Comparison of ENCODE assay signal across 8 mouse cellular contexts in genomic region chr7:19226817-19227797, GRCm38 (mm10). TPM values are rescaled to one million over a fixed set of nuclear protein-coding genes. Genes with fewer than 3 reads are reported as not detected.
A peak's percentile ranks its signal among the peaks of the same experiment; 100 is the strongest.
DNase-seq lines count a peak whose midpoint lies in the region; ATAC-seq and TF ChIP-seq lines count a peak whose summit lies in the region.

No protein-coding gene starts in this region.

- TF ChIP-seq CTCF in E14TG2a.4 (conservative IDR thresholded peaks at IDR 0.05; ENCODE audit: low read length) = no peak
- no peak for TF ChIP-seq CTCF in intestine, postnatal 0 days (IDR thresholded peaks at IDR 0.05; ENCODE audit: low read depth)

- WGBS in intestine, postnatal 0 days = 16% methylated on average over 20 of the region's 20 CpGs

- H3K4me3 ChIP-seq in E14TG2a.4 (replicated peaks; ENCODE audit: low read length) (peak overlapping the region; percentile 89), myocyte (peak overlapping the region; percentile 73)
- peak overlapping the region; percentile 57 for H3K4me3 ChIP-seq in intestine, postnatal 0 days (ENCODE audit: low read depth, low read length)

- H3K79me2 ChIP-seq in myocyte (ENCODE audit: control insufficient read depth, insufficient read depth) = peaks cover 34% of the 10 kb centered on the region

- no peaks in the 10 kb centered on the region for H3K9me3 ChIP-seq in E14TG2a.4 (ENCODE audit: low read length)
- no peaks in the 10 kb centered on the region for H3K9me3 ChIP-seq in intestine, postnatal 0 days (ENCODE audit: control insufficient read depth)

- peak overlapping the region; percentile 82 for H3K4me2 ChIP-seq in intestine, postnatal 0 days (replicated peaks; ENCODE audit: low read depth)
- H3K4me2 ChIP-seq in myocyte (ENCODE audit: low read depth) = peak overlapping the region; percentile 83

- H3ac ChIP-seq in myocyte (ENCODE audit: control insufficient read depth, insufficient read length) = peak overlapping the region; percentile 74

- H3K9ac ChIP-seq in intestine, postnatal 0 days (ENCODE audit: low read depth, low read length) = peak overlapping the region; percentile 68

- peak; percentile 44 for DNase-seq in 3T3-L1 (ENCODE audit: low read depth, low spot score)
- DNase-seq in cerebellum, postnatal 36 days = peak; percentile 21 to 48
- peak; percentile 74 for DNase-seq in liver
- no peak for DNase-seq in c-Kit-positive CD71-positive TER-119-positive erythroid progenitor cells, embryonic 14.5 days (ENCODE audit: low spot score)

- no peaks in the 10 kb centered on the region for H3K27me3 ChIP-seq in E14TG2a.4 (ENCODE audit: insufficient read depth, low read length)
- no peaks in the 10 kb centered on the region for H3K27me3 ChIP-seq in intestine, postnatal 0 days (replicated peaks; ENCODE audit: control insufficient read depth, insufficient read depth, low read length)
- H3K27me3 ChIP-seq in myocyte (ENCODE audit: control insufficient read depth, insufficient read depth, insufficient read length) = no peaks in the 10 kb centered on the region

- TF ChIP-seq POLR2A in myocyte (IDR thresholded peaks at IDR 0.05; ENCODE audit: insufficient read length, low read depth) = no peak

- H3K36me3 ChIP-seq in E14TG2a.4 (ENCODE audit: insufficient read depth, low read length) (peaks cover 52% of the 10 kb centered on the region), myocyte (ENCODE audit: control insufficient read depth, insufficient read depth) (no peaks in the 10 kb centered on the region)
- H3K36me3 ChIP-seq in intestine, postnatal 0 days (ENCODE audit: control insufficient read depth, insufficient read depth) = peaks cover 3% of the 10 kb centered on the region; the same call in 1 of the 2 replicates

- peak overlapping the region; percentile 83 for H3K27ac ChIP-seq in intestine, postnatal 0 days (ENCODE audit: low read depth, low read length)

- peaks cover 80% of the 10 kb centered on the region for H3K4me1 ChIP-seq in E14TG2a.4 (replicated peaks; ENCODE audit: low read depth, low read length)
- peaks cover 13% of the 10 kb centered on the region; the same call in 1 of the 2 replicates for H3K4me1 ChIP-seq in intestine, postnatal 0 days (replicated peaks; ENCODE audit: control insufficient read depth, insufficient read depth, low read length)

- 0 out of 2 replicates have a peak, but pooled peaks have one; percentile 0 for ATAC-seq in granulocyte monocyte progenitor cell, adult 5-6 weeks (replicated peaks; ENCODE audit: poor library complexity, severe bottlenecking)
- ATAC-seq in intestine, postnatal 0 days = no peak

TF ChIP-seq in myocyte, 11 proteins besides CTCF, POLR2A, EP300 and RAD21:
- no peak for TF ChIP-seq MAX (IDR thresholded peaks at IDR 0.05; ENCODE audit: low read depth)
- TF ChIP-seq MYOG (IDR thresholded peaks at IDR 0.05; ENCODE audit: control insufficient read depth in 1 of 3, insufficient read depth in 1 of 3, insufficient read length in 2 of 3, low read depth in 2 of 3) = peak in 1 of 3 experiments; percentile 22
TF ChIP-seq in myocyte: peak in this region for 1.

RNA-seq across cellular contexts. Expression of gene Opa3, which starts 1.0 kb away (rescaled TPM):
- total RNA-seq in granulocyte monocyte progenitor cell, adult 5-6 weeks (2014; fragmentation: Nextera tagmentation) = 20.7 and 35.1 TPM in 2 replicates
- total RNA-seq in granulocyte monocyte progenitor cell, adult 5-6 weeks (2017) = 14.6 and 18.3 TPM in 2 replicates
- 26.5 and 27.5 TPM in 2 replicates for polyA plus RNA-seq in intestine, postnatal 0 days (2015; fragmentation: Nextera tagmentation; extraction: Ambion mirVana)
- 29.8 TPM for polyA plus RNA-seq in myocyte (2012; fragmentation: generic; extraction: Trizol)

RNA-seq across cellular contexts. Expression of gene Gpr4, which starts 14.8 kb away (rescaled TPM):
- total RNA-seq in granulocyte monocyte progenitor cell, adult 5-6 weeks (2014; fragmentation: Nextera tagmentation) = not detected in 2 replicates
- total RNA-seq in granulocyte monocyte progenitor cell, adult 5-6 weeks (2017) = not detected in 2 replicates
- polyA plus RNA-seq in intestine, postnatal 0 days (2015; fragmentation: Nextera tagmentation; extraction: Ambion mirVana) = 1.3 and 1.6 TPM in 2 replicates
- 0.10 TPM for polyA plus RNA-seq in myocyte (2012; fragmentation: generic; extraction: Trizol)

RNA-seq across cellular contexts. Expression of gene Vasp, which starts 44.5 kb away (rescaled TPM):
- 60.7 and 70.5 TPM in 2 replicates for total RNA-seq in granulocyte monocyte progenitor cell, adult 5-6 weeks (2014; fragmentation: Nextera tagmentation)
- 52.8 and 63.3 TPM in 2 replicates for total RNA-seq in granulocyte monocyte progenitor cell, adult 5-6 weeks (2017)
- polyA plus RNA-seq in intestine, postnatal 0 days (2015; fragmentation: Nextera tagmentation; extraction: Ambion mirVana) = 98.5 and 106 TPM in 2 replicates
- polyA plus RNA-seq in myocyte (2012; fragmentation: generic; extraction: Trizol) = 189 TPM

RNA-seq across cellular contexts. Expression of gene Eml2, which starts 50.9 kb away (rescaled TPM):
- 4.1 and 18.1 TPM in 2 replicates for total RNA-seq in granulocyte monocyte progenitor cell, adult 5-6 weeks (2014; fragmentation: Nextera tagmentation)
- 10.4 and 22.7 TPM in 2 replicates for total RNA-seq in granulocyte monocyte progenitor cell, adult 5-6 weeks (2017)
- 5.0 and 5.1 TPM in 2 replicates for polyA plus RNA-seq in intestine, postnatal 0 days (2015; fragmentation: Nextera tagmentation; extraction: Ambion mirVana)
- 47.7 TPM for polyA plus RNA-seq in myocyte (2012; fragmentation: generic; extraction: Trizol)

RNA-seq across cellular contexts. Expression of gene Ppm1n, which starts 52.8 kb away (rescaled TPM):
- total RNA-seq in granulocyte monocyte progenitor cell, adult 5-6 weeks (2014; fragmentation: Nextera tagmentation) = not detected in 2 replicates
- total RNA-seq in granulocyte monocyte progenitor cell, adult 5-6 weeks (2017) = not detected in 2 replicates
- 0.12 and 0.14 TPM in 2 replicates for polyA plus RNA-seq in intestine, postnatal 0 days (2015; fragmentation: Nextera tagmentation; extraction: Ambion mirVana)
- 0.42 TPM for polyA plus RNA-seq in myocyte (2012; fragmentation: generic; extraction: Trizol)
